Mouse (Mus musculus) cerebellum, postnatal 36 days (tissue): ENCODE measurements around the gene Aox2.

Experiments used
- DNase-seq, 2 experiments: peaks; one replicate each; pipeline ENCODE4 v3.0.0; 2021 to 2022; ENCODE audit warnings: mixed read lengths in 2 of 2

The Aox2 gene

GRCm38 (mm10) chr1:58289863-58290469 is 11.8 kb downstream of the Aox2 start:
- no peak for DNase-seq

- DNase-seq = peak in 1 of 2 experiments; percentile 19
Observed at GRCm38 (mm10) chr1:58291394-58292300, 13.5 kb downstream of the Aox2 start.

GRCm38 (mm10) chr1:58294730-58295129 is 16.6 kb downstream of the Aox2 start:
- no peak for DNase-seq

GRCm38 (mm10) chr1:58296278-58296677 is 18.2 kb downstream of the Aox2 start:
- DNase-seq = peak; percentile 55

- no peak for DNase-seq
Observed at GRCm38 (mm10) chr1:58296821-58297220, 18.7 kb downstream of the Aox2 start.

GRCm38 (mm10) chr1:58298347-58298746 is 20.2 kb downstream of the Aox2 start:
- DNase-seq = no peak

GRCm38 (mm10) chr1:58301073-58301472 is 22.9 kb downstream of the Aox2 start:
- no peak for DNase-seq

- DNase-seq = no peak
Observed at GRCm38 (mm10) chr1:58302015-58302414, 23.9 kb downstream of the Aox2 start.

GRCm38 (mm10) chr1:58303009-58303408 is 24.9 kb downstream of the Aox2 start:
- no peak for DNase-seq

GRCm38 (mm10) chr1:58303726-58304125 is 25.6 kb downstream of the Aox2 start:
- no peak for DNase-seq

GRCm38 (mm10) chr1:58304296-58304695 is 26.2 kb downstream of the Aox2 start:
- no peak for DNase-seq

- no peak for DNase-seq
Observed at GRCm38 (mm10) chr1:58307181-58307580, 29.1 kb downstream of the Aox2 start.

GRCm38 (mm10) chr1:58308594-58308993 is 30.5 kb downstream of the Aox2 start:
- DNase-seq = no peak

- DNase-seq = no peak
Observed at GRCm38 (mm10) chr1:58309853-58310252, 31.7 kb downstream of the Aox2 start.

- no peak for DNase-seq
Observed at GRCm38 (mm10) chr1:58311221-58311864, 33.2 kb downstream of the Aox2 start.

- DNase-seq = no peak
Observed at GRCm38 (mm10) chr1:58313173-58313572, 35.0 kb downstream of the Aox2 start.

- DNase-seq = no peak
Observed at GRCm38 (mm10) chr1:58315532-58315931, 37.4 kb downstream of the Aox2 start.

- no peak for DNase-seq
Observed at GRCm38 (mm10) chr1:58333222-58333621, 55.1 kb downstream of the Aox2 start.

GRCm38 (mm10) chr1:58339901-58340300 is 61.8 kb downstream of the Aox2 start:
- DNase-seq = no peak

- DNase-seq = peak in 1 of 2 experiments; percentile 9
Observed at GRCm38 (mm10) chr1:58341576-58341975, 63.5 kb downstream of the Aox2 start.

- DNase-seq = no peak
Observed at GRCm38 (mm10) chr1:58343861-58344260, 65.7 kb downstream of the Aox2 start.

GRCm38 (mm10) chr1:58344570-58344969 is 66.4 kb downstream of the Aox2 start:
- DNase-seq = no peak

- DNase-seq = no peak
Observed at GRCm38 (mm10) chr1:58346159-58346558, 68.0 kb downstream of the Aox2 start.

GRCm38 (mm10) chr1:58348712-58349111 is 70.6 kb downstream of the Aox2 start:
- DNase-seq = no peak
